Mouse (Mus musculus): ENCODE results near the gene Pdcd10.

GRCm38 (mm10) chr3:75521314-75521713 lies 35.3 kb downstream of the Pdcd10 start:
- TF ChIP-seq EP300 (IDR thresholded peaks at IDR 0.05; ENCODE audit: low read depth) (no peak), CTCF (IDR thresholded peaks at IDR 0.05; ENCODE audit: low read depth) (no peak)
